Mouse (Mus musculus) thymus, adult 2 months (tissue): ENCODE measurements around the gene Fam131c.

Source experiments
- CTCF ChIP-seq: fragments of 200-500 bp; IDR thresholded peaks from 2 replicates; pipeline ENCODE4 v1.5.1; 2012; ENCODE audit warnings: mild to moderate bottlenecking, control low read depth, low read length, moderate library complexity, borderline replicate concordance; ENCODE audit not compliant: control insufficient read depth, poor library complexity, insufficient read depth; ENCODE audit errors: extremely low read depth
- POLR2A ChIP-seq: fragments of 200-500 bp; IDR thresholded peaks from 2 replicates; pipeline ENCODE4 v1.6.1; 2012; ENCODE audit warnings: mild to moderate bottlenecking, low read length, control low read depth, moderate library complexity; ENCODE audit not compliant: control insufficient read depth, poor library complexity, insufficient read depth; ENCODE audit errors: extremely low read depth

DNA sequence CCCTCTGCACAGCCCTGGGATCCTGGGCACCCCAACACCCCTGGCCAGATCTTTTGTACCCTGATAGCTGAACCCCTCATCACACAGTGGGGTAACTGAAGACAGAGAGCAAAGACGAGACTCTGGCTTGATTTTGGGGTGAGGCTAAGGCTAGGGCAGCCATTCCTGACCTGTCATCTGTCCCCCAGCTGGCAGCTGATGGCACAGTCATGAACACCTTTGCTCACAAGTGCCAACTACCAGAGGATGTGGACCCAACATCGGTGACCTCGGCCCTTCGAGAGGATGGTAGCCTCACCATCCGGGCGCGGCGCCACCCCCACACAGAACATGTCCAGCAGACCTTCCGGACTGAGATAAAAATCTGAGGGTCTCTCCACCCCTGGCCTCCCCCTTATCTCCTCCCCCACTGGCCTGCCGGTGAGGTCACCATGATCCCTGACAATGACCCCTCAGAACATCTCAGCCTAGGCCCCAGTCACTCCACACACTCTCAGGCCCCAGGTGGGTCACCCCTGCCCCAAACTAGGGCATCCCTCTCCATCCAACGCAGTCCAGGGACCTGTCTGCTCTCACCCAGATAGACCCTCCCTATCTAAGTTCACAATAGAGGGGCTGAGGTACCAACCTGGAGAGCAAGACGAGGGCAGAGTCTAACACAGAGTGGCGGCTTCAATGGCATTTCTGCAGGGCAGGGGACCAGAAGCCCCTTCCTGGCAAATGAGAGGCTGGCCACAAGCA is 55.8 kb downstream of the Fam131c start:
- TF ChIP-seq CTCF (no peak), POLR2A (no peak)
